Mouse (Mus musculus) heart, postnatal 25 days (tissue): ENCODE measurements around the gene Aars. TPM values are rescaled to one million over a fixed set of nuclear protein-coding genes. Genes with fewer than 3 reads are reported as not detected.
"Not testable (repeated sequence)": the region's sequence is repeated elsewhere in the genome, so short reads cannot be mapped to it uniquely, and the experiment has no call there.

Experiments used
- DNase-seq: peaks from one replicate; pipeline ENCODE4 v3.0.0; 2022; ENCODE audit warnings: low spot score
- intact Hi-C: fragments of 180-260 bp; cut with DNase I; formaldehyde crosslinking; loops from one replicate; pipeline ENCODE4 v1.15.1; 2025
- microRNA-seq: library from miRNA; unstranded; fragments of <30 nt; microRNA quantifications from one replicate; pipeline ENCODE4 v1.2.0, GENCODE M21; 2022
- total RNA-seq, 2 experiments: library from RNA; stranded (reverse); gene quantifications; 2 replicates each; pipeline ENCODE4 v1.2.3; 2021

Gene Aars
- total RNA-seq, 2 experiments from 2014 or later: 31.4 to 34.5 TPM

DNA sequence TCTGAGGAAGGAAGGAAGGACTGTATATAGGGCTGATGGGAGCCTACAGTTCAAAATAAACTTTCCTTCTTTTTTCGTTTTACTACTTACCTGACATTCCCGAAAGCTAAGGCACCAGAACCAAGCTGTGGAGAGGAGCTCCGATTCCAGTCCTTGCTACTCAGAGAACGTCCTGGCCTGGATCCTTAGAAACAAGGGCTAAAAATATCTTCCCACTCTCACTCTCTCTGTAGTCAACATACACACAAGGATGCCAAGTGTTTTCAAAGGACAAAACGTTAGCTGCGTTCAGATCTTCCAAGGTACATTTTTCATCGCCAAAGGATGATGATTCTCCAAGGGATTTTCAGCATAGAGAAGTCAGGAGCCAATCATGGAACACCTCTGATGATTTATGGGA is 58.8 kb downstream of the Aars start:
- intact Hi-C loops: loop anchor here (2.0 to 5.0 kb wide), 2 partner anchors 35 to 344 kb away; partner anchors contain the start of gene Exosc6
- no peak for DNase-seq

DNA sequence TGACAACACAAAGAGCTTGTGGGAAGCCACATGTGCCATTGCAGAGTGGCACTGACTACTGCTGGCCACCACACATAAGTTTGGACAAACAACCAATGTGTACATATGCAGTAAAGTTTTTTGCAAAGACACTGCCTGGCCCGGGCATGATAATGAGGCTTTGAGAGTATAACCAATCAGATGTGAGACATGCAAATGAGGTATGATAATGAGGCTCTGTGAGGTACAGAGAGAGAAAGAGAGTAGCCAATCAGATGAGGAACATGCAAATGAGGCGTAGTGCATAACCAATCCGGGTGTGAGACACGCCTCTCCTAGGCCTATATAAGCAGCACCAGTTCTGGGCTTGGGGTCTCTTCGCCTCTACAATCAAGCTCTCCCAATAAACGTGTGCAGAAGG is 59.4 kb downstream of the Aars start, which contains the start of gene Clec18a:
Gene Clec18a (minus strand): TSS at position 101 of the 400 bp plus-strand sequence.
- DNase-seq: not testable (repeated sequence)
- intact Hi-C loops: loop anchor here (5.0 kb wide), 1 partner anchor 345 kb away; no protein-coding TSS in a partner anchor

DNA sequence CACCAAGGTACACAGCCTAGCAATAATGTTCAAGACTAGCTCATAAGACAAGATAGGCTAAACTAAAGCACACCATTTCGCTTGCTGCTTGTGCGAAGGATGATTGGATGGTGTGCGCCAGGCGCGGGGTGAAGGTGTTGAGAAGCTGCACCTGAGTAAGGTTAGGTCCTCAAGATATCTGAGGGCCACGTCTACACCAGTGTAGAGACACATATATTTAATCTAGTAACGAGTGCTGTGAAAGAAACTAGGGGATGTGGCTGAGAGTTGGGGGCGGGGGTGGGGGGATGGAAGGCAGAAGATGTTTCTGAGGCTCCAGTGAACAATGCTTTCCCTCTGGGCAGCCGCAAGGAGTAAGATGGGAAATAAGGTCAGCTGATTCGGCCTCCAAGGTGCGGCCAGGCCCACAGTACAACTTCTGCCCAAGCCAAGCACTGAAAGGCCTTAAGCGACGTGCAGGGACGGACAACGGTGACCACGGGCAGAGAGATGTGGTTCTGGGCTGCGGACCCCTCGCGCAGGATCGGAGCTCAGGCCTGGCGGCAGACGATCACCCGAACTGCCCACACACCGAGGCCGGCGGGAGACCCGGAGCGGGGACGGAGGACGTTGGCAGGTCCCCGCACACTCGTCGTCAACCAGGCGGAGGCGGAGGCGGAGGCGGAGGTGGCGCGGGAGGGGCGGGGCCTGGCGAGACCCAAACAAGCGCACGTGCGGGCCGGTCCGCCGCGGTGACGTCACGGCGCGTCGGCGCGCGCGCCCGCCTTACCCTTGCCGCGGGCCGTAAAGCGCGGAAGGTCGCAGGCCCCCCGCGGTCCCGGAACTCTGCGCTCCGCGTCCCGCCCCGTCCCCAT is 61.1 kb downstream of the Aars start, which contains the start of gene Pdpr:
Gene Pdpr (plus strand): TSS at position 766 of the 854 bp plus-strand sequence.
- DNase-seq: peak; percentile 85
- intact Hi-C loops: loop anchor here (5.0 kb wide), 1 partner anchor 347 kb away; no protein-coding TSS in a partner anchor

DNA sequence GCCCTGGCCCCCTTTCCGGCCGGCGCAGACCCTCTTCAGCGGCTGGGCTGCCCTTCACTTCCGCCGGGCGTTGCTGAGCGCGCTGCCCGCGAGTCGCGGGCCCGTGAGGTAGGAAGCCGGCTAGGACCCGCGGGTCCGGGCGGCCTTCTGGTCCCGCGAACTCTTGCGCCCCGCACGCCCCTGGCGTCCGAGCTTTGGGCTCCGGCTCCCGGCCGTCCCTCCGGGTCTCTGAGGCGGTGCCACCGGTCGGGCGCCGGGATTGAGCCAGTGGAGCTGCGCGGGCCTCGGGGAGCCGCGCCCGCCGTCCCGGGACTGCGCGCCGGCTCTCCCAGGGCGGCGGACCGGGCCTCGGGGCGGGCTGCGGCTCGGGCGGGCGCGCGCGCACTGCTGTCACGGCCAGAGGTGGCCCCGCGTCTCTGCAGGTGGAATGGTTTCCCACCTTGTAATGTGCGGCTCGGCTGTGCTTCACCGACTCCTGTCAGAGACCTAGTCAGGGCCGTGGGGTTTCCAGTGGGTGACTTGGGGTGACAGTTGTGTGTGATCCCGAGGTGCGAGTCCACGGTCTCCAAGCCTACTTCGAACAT is 61.9 kb downstream of the Aars start:
- intact Hi-C loops: loop anchor here (5.0 kb wide), 2 partner anchors 162 to 348 kb away; partner anchors contain the start of gene Glg1
- not testable (repeated sequence) for DNase-seq

Small RNA genes lying within 50 kb of the gene (microRNA-seq; reads per million reads assigned to microRNA genes)
- not detected for gene Gm24103
- gene Mir3473d: not detected

Other genes starting within 250 kb of the Aars start
- 1 to 10 TPM; 7.2 TPM for gene Il34, start 227.2 kb upstream of the Aars start, total RNA-seq
- gene Cog4, start 186.5 kb upstream of the Aars start, total RNA-seq: 10 to 100 TPM; 69.6 to 73.7 TPM
- 10 to 100 TPM; 39.7 to 42.4 TPM for gene Sf3b3, start 186.4 kb upstream of the Aars start, total RNA-seq
- gene Fuk, start 130.7 kb upstream of the Aars start, total RNA-seq: 1 to 10 TPM; 4.6 to 5.4 TPM
- 10 to 100 TPM; 22.9 to 29.4 TPM for gene St3gal2, start 113.2 kb upstream of the Aars start, total RNA-seq
- 10 to 100 TPM; 33.2 to 33.3 TPM for gene Ddx19a, start 35.3 kb upstream of the Aars start, total RNA-seq
- 10 to 100 TPM; 10.7 to 11.0 TPM for gene Ddx19b, start 1.4 kb upstream of the Aars start, total RNA-seq
- gene Exosc6, start 23.2 kb downstream of the Aars start, total RNA-seq: not detected
- gene Clec18a, start 59.3 kb downstream of the Aars start, total RNA-seq: under 1 TPM; 0.75 to 0.94 TPM
- 10 to 100 TPM; 92.4 to 93.0 TPM for gene Pdpr, start 61.5 kb downstream of the Aars start, total RNA-seq
- 100 to 1,000 TPM in 1 of 2 experiments, 10 to 100 TPM in 1; 96.0 to 105 TPM for gene Glg1, start 226.1 kb downstream of the Aars start, total RNA-seq